Mouse (Mus musculus) adrenal gland, adult 10 weeks (tissue): ENCODE data around the gene Lce1e. TPM values are rescaled to one million over a fixed set of nuclear protein-coding genes. Genes with fewer than 3 reads are reported as not detected.

ENCODE experiments used
- polyA plus RNA-seq: library from polyadenylated mRNA; stranded (reverse); fragments of 350-450 nt; fragmentation: Illumina TruSeq; extraction: RNeasy Lipid Tissue Mini Kit (QIAGEN cat#74804); gene quantifications from one replicate; pipeline ENCODE4 v1.2.3, GENCODE M21; 2014; ENCODE audit warnings: low read depth, low replicate concordance

Gene Lce1e
- not detected for polyA plus RNA-seq

GRCm38 (mm10) chr3:92708974-92709373 is at the start of gene Lce1e:
TSS of gene Lce1e (minus strand) at chr3:92709074.

DNA sequence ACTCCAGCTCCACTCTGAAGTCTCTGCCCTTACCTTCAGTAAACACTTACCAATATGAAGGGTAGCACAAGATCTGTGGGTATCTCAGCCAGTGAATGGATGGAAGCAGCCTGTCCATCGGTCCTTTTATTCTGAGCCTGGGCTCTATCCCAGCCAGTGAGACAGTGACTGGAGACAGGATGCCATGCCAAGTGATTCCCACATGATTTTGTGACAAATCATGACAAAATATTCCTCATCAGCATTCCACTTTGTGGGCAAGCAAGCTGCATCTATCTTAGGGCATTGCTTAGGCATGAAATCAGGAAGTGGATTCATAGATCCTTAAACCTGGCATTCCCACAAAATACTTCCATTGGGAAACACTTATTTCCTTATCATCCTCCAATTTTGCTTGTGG is 43.4 kb upstream of the Lce1e start, which contains the start of gene Lce1g:
Gene Lce1g (minus strand): TSS at position 101 of the 400 bp plus-strand sequence.

GRCm38 (mm10) chr3:92738996-92739395 is 30.1 kb upstream of the Lce1e start, which contains the start of gene Gm38119:
TSS of gene Gm38119 (minus strand) at chr3:92739096.

GRCm38 (mm10) chr3:92720250-92720649 is 11.4 kb upstream of the Lce1e start, which contains the start of gene Lce1f:
TSS of gene Lce1f (minus strand) at chr3:92720350.

DNA sequence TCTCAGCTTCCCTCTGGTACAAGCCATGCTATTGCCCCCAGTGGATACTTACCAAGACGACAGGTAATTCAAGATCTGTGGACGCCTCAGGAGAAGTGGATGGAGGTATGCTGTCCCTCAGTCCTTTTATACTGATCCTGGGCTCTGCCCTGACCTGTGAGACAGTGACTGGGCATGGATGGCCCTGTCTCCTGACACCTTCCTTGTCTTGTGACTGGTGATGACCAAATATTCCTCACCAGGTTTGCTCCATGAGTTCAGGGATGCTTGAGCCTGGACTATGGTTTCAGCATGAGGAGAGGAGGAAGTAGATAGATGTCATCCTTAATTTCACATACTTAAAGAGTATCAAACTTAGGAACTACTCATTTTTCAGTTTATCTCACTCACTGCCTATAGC is 21.8 kb downstream of the Lce1e start, which contains the start of gene Lce1d:
Gene Lce1d (minus strand): TSS at position 101 of the 400 bp plus-strand sequence.

DNA sequence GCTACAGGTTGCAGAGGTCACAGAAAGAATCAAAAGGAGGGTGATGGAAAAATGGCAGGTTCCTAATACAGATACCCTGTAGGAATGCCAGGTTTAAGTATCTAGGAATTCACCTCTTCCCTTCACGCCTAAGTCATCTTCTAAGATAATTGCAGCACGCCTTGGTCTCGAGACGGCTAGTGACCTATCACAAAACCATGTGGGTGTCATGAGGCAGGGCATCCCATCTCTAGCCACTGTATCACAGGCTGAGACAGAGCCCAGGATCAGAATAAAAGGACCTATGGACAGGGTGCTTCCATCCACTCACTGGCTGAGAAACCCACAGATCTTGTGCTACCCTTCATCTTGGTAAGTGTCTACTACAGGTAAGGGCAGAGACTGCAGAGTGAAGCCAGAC is 29.9 kb downstream of the Lce1e start, which contains the start of gene Lce1c:
Gene Lce1c (plus strand): TSS at position 301 of the 400 bp plus-strand sequence.

DNA sequence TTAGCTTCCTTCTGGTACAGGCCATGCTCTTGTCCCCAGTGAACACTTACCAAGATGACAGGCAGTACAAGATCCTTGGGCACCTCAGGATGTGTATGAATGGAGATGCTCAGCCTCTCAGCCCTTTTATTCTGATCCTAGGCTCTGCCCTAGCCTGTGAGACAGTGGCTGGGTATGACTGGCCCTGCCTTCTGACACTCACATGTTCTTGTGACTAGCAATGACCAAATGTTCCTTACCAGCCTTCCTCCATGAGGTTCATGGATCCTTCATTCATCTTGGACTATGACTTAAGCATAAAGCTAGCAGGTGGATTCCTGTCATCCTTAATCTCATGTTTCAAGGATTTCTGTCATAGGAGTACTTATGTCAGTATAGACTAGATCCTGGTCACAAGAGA is 38.7 kb downstream of the Lce1e start, which contains the start of gene Lce1a2:
Gene Lce1a2 (minus strand): TSS at position 101 of the 400 bp plus-strand sequence.

Other genes starting within 250 kb of the Lce1e start
- not detected for gene Sprr1a, start 223.2 kb downstream of the Lce1e start, polyA plus RNA-seq
- gene Sprr4, start 208.6 kb downstream of the Lce1e start, polyA plus RNA-seq: not detected
- not detected for gene 2310046K23Rik, start 174.6 kb downstream of the Lce1e start, polyA plus RNA-seq
- not detected for gene Ivl, start 135.3 kb downstream of the Lce1e start, polyA plus RNA-seq
- not detected for gene Smcp, start 120.1 kb downstream of the Lce1e start, polyA plus RNA-seq
- gene 2210017I01Rik, start 101.6 kb downstream of the Lce1e start, polyA plus RNA-seq: not detected
- not detected for gene Lce6a, start 87.4 kb downstream of the Lce1e start, polyA plus RNA-seq
- not detected for gene Lce1a1, start 60.8 kb downstream of the Lce1e start, polyA plus RNA-seq
- not detected for gene Lce1b, start 52.1 kb downstream of the Lce1e start, polyA plus RNA-seq
- gene Lce1a2, start 38.8 kb downstream of the Lce1e start, polyA plus RNA-seq: not detected
- gene Lce1c, start 29.8 kb downstream of the Lce1e start, polyA plus RNA-seq: not detected
- gene Lce1d, start 21.9 kb downstream of the Lce1e start, polyA plus RNA-seq: not detected
- not detected for gene Lce1f, start 11.3 kb upstream of the Lce1e start, polyA plus RNA-seq
- gene Gm38119, start 30.0 kb upstream of the Lce1e start, polyA plus RNA-seq: not detected
- not detected for gene Lce1g, start 43.3 kb upstream of the Lce1e start, polyA plus RNA-seq
- not detected for gene Lce1h, start 56.0 kb upstream of the Lce1e start, polyA plus RNA-seq
- gene Lce1i, start 69.8 kb upstream of the Lce1e start, polyA plus RNA-seq: not detected
- gene Lce1j, start 81.4 kb upstream of the Lce1e start, polyA plus RNA-seq: not detected
- gene Lce1k, start 98.8 kb upstream of the Lce1e start, polyA plus RNA-seq: not detected
- not detected for gene Kprp, start 118.2 kb upstream of the Lce1e start, polyA plus RNA-seq
- not detected for gene Lce1l, start 142.2 kb upstream of the Lce1e start, polyA plus RNA-seq
- not detected for gene 2310050C09Rik, start 161.1 kb upstream of the Lce1e start, polyA plus RNA-seq
- not detected for gene Lce3a, start 217.2 kb upstream of the Lce1e start, polyA plus RNA-seq
- not detected for gene Lce3b, start 223.9 kb upstream of the Lce1e start, polyA plus RNA-seq
- not detected for gene Lce3c, start 235.4 kb upstream of the Lce1e start, polyA plus RNA-seq
- not detected for gene Lce3d, start 248.3 kb upstream of the Lce1e start, polyA plus RNA-seq